Mouse (Mus musculus) G1E (cell line): ENCODE results near the gene 9930111J21Rik2. TPM values are rescaled to one million over a fixed set of nuclear protein-coding genes. Genes with fewer than 3 reads are reported as not detected.
"Not testable (repeated sequence)": the region's sequence is repeated elsewhere in the genome, so short reads cannot be mapped to it uniquely, and the experiment has no call there.

Source experiments
- ATAC-seq: 2 replicates; pipeline ENCODE4 v1.8.0; 2016; ENCODE audit warnings: mild to moderate bottlenecking; ENCODE audit not compliant: insufficient number of reproducible peaks, poor library complexity, low FRiP score, severe bottlenecking; ENCODE audit errors: extremely low read depth
- DNase-seq: peaks from one replicate; pipeline ENCODE4 v3.0.0; 2012; ENCODE audit warnings: low spot score
- H3K27me3 ChIP-seq: 2 replicates; pipeline ENCODE4 v1.6.1; 2012; ENCODE audit warnings: mild to moderate bottlenecking, low read length, inconsistent platforms; ENCODE audit not compliant: insufficient read depth
- H3K36me3 ChIP-seq: replicated peaks from 2 replicates; pipeline ENCODE3; 2012; ENCODE audit warnings: mild to moderate bottlenecking, inconsistent platforms
- H3K4me1 ChIP-seq: 2 replicates; pipeline ENCODE4 v1.6.1; 2012; ENCODE audit warnings: low read depth, low read length, inconsistent platforms, mixed read lengths; ENCODE audit not compliant: insufficient read depth
- H3K4me3 ChIP-seq: 2 replicates; pipeline ENCODE4 v1.5.1; 2012; ENCODE audit warnings: low read depth, mild to moderate bottlenecking, inconsistent platforms, low read length, moderate library complexity, mixed read lengths
- H3K9me3 ChIP-seq: replicated peaks from 2 replicates; pipeline ENCODE4 v1.6.1; 2012; ENCODE audit warnings: inconsistent platforms
- POLR2AphosphoS5 ChIP-seq: IDR thresholded peaks from 2 replicates; pipeline ENCODE4 v1.6.1; 2012; ENCODE audit warnings: low read depth, low read length, inconsistent platforms; ENCODE audit not compliant: insufficient replicate concordance
- polyA plus RNA-seq: library from polyadenylated mRNA; stranded (reverse); fragments of >175 nt; gene quantifications from 2 replicates; pipeline ENCODE4 v1.2.3, GENCODE M21; 2012
- total RNA-seq, 2 experiments: library from RNA; stranded (forward) in 1 of 2; stranded (reverse) in 1 of 2; fragments of 200-1000 nt in 1 of 2; fragments of >200 nt in 1 of 2; fragmentation: Nextera tagmentation in 1 of 2; gene quantifications; 2 replicates each; pipeline ENCODE4 v1.2.3; 2014 to 2017

The 9930111J21Rik2 gene
- total and polyA plus RNA-seq, 3 experiments = 0.07 to 7.8 (median 4.1) TPM

DNA sequence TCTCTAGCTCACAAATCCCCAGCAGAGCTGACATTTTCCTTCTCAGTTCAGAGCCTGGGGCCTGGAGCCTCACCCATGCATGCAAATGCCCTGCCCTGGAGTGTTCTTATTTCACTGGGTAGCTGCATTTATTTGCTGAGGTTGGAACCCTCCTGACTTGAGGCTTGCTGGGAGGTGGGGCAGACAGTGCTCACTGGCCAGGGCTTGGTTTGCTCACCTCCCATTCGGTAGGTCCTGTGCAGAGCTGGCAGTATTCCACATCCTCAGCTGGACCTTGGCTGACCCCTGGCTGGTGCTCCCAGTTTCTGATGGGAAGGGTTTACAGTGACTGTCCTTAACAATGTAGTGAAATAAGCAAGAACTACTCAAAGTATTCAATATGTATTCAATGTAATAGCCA is 44.3 kb downstream of the 9930111J21Rik2 start:
- not testable (repeated sequence) for H3K4me1 ChIP-seq, DNase-seq, ATAC-seq, H3K4me3 ChIP-seq, H3K36me3 ChIP-seq, H3K9me3 ChIP-seq, H3K27me3 ChIP-seq

DNA sequence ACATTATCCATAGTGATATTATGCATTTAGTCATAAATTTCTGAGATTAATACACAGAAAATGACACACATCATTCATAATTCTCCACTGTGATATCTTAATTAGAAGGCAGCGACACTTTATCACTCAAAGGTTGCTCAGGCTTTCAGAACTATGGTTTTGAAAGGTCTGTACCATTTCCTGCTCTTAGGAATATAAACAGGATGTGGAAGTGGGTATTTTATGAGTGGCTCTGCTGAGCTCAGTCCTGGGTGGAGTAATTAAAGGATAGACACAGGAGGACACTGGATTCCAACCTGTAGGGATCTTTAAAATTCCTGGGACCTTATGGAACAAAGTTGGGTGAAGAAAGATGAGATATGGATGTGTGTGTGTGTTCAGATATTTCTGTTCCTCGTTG is 44.7 kb downstream of the 9930111J21Rik2 start:
- not testable (repeated sequence) for H3K27me3 ChIP-seq, H3K4me1 ChIP-seq, DNase-seq, H3K4me3 ChIP-seq, H3K9me3 ChIP-seq, ATAC-seq, H3K36me3 ChIP-seq

DNA sequence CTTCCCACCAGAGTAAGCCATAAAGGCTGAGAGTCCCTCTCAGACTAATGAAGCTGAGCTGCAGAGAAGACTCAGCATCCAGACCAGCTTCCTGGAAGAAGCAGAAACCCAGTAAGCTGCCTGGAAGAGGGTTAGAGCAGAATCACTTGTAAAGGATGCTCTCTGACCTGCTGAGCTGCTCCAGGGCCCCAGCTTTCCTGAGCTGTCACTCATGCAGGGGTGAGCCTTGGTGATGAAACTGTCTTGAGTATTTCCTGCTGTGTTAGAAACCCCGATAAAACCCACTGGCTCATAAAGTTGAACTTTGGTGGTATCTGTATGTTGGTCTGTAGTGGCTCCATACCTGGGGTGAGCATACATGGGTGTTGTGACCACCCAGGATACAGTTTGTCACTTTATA is 50.6 kb downstream of the 9930111J21Rik2 start:
- peaks cover 17% of the 10 kb centered on the region for H3K4me1 ChIP-seq
- not testable (repeated sequence) for H3K36me3 ChIP-seq, H3K27me3 ChIP-seq, H3K9me3 ChIP-seq, DNase-seq, H3K4me3 ChIP-seq, ATAC-seq

DNA sequence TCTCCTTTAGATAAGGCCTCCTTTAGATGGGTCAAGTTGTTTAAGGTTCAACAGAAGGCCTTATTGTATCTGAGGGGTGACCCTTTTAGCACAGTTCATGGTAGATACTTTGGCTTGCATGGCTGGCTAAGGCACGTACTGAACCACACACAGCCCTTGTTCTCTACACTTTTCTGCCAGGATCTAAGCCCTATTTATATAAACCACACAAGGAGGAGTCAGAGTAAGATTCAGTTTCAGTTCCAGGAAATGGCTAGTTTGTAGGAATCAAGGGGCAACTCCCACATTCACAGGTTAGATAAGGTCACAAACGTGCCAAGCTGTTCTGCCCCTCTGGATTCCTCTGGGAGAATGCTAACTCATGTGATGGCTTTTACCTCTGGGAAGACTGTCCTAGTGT is 57.0 kb downstream of the 9930111J21Rik2 start, which contains the start of gene Tgtp1:
Gene Tgtp1 (minus strand): TSS at position 155 of the 400 bp plus-strand sequence.
- TF ChIP-seq POLR2AphosphoS5 = peak; percentile 44; the same call in 1 of the 2 replicates
- H3K4me1 ChIP-seq = peaks cover 45% of the 10 kb centered on the region
- H3K27me3 ChIP-seq, H3K36me3 ChIP-seq, H3K9me3 ChIP-seq: not testable (repeated sequence)
- H3K4me3 ChIP-seq = peak within 1 kb of the TSS; percentile 21; the same call in 1 of the 2 replicates
- DNase-seq (peak; percentile 31), ATAC-seq (peak; percentile 72)

DNA sequence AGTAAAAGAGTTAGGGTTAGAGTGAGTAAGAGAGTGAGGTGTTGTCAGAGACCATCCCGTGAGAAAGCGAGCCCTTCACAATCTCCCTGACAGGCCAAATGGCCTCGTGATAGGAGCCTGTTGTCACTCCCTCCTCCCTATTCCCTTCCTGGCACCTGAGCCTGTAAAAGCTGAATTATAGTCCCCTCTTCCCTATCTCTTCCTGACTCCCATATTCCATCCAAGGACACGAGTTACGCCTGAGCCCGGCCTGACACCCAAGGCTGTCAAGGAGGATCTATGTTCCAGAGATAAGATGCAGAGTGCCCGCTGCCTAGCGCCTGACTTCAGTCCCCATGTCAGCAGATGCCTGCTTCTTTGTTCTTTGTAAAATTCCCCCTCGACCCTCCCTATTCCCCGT is 57.7 kb downstream of the 9930111J21Rik2 start:
- not testable (repeated sequence) for H3K36me3 ChIP-seq, H3K9me3 ChIP-seq, H3K4me3 ChIP-seq, H3K27me3 ChIP-seq, ATAC-seq, DNase-seq
- peaks cover 45% of the 10 kb centered on the region for H3K4me1 ChIP-seq

DNA sequence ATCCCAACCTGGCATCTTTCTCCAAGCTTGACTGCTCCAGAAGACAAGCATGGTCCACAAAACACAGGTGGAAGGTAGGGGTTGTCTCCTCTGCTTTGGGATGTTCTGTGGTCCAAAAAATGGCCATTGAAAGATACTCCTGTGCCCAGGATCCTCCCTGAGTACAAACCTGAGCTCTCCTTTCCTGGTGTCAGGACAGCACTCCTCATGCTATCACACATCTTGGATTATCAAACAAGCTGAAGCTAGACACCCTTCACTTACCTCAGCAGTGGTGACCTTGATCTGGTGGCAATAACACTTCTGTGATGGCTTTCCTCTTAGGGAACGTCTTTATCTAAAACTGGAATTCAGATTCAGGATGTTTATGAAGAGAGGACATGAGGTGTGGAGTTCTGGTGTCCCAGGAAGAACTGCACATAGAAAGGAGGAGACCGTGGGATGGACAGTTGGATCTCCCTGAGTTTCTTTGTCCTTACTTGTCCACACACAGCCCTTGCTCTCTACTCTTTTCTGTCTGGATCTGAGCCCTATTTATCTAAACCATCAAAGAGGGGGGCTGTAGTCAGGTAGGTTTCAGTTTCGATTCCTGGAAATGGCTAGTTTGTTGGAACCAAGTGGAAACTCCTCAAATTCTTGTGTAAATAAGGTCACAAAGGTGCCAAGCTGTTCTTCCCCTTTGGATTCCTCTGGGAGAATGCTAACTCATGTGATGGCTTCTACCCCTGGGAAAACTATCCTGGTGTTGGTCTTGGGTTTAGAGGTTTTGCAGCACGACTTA is 59.1 kb downstream of the 9930111J21Rik2 start, which contains the start of gene Gm12185:
Gene Gm12185 (minus strand): TSS at position 487 of the 781 bp plus-strand sequence.
- not testable (repeated sequence) for ATAC-seq, H3K9me3 ChIP-seq, H3K4me3 ChIP-seq, H3K27me3 ChIP-seq, DNase-seq, H3K36me3 ChIP-seq
- peaks cover 38% of the 10 kb centered on the region for H3K4me1 ChIP-seq

DNA sequence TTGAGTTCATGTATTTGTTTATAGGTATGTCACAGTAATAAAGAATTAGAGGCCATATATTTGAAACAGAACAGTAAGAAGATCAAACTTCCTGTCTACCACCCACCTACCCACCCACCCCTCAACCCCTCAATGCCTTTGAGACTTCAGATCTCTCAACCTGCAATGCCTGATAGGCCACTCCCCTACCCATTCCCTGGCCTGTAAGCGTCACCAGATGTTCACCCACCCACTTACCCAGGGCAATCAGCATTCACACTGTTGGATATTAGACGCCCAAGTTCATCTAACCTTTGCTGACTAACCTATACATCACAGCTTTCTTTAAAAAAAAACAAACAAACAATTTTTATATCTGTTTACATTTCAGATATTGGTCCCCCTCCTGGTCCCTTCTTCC is 61.1 kb downstream of the 9930111J21Rik2 start:
- H3K27me3 ChIP-seq, H3K9me3 ChIP-seq, DNase-seq, H3K4me3 ChIP-seq, ATAC-seq, H3K36me3 ChIP-seq: not testable (repeated sequence)
- H3K4me1 ChIP-seq = peaks cover 28% of the 10 kb centered on the region

DNA sequence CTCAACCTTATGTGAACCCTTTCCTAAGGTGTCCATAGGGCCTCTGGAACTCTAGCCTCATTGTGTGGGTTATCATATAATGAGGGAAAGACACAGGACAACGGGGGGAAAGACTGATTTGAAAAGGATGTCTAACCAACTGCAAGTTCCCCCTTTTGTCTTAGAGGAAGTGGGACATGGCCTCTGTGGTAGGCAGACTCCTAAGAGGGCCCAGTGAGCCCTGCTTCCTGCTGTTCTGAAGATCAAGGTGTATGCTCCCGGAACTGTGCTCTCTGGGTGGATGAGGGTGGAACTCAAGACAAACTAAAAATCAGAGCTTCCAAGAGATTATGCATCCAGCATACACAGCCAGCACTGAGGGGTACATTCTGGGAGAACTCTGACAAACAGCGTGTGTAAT is 62.8 kb downstream of the 9930111J21Rik2 start:
- not testable (repeated sequence) for ATAC-seq, H3K36me3 ChIP-seq, H3K9me3 ChIP-seq, H3K4me3 ChIP-seq, DNase-seq, H3K27me3 ChIP-seq
- peaks cover 13% of the 10 kb centered on the region for H3K4me1 ChIP-seq

DNA sequence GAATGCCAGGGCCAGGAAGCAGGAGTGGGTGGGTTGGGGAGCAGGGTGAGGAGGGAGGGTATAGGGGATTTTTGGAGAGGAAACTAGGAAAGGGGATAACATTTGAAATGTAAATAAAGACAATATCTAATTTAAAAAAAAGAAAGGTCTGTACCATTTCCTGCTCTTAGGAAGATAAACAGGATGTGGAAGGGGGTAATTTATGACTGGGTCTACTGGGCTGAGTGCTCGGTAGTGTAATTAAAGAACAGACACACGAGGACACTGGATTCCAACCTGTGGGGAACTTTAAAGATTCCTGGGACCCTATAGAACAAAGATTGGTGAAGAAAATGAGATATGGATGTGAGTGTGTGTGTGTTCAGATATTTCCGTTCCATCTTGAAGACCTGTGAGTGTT is 68.2 kb downstream of the 9930111J21Rik2 start:
- H3K27me3 ChIP-seq, H3K36me3 ChIP-seq, ATAC-seq, H3K4me1 ChIP-seq, H3K9me3 ChIP-seq, DNase-seq, H3K4me3 ChIP-seq: not testable (repeated sequence)

DNA sequence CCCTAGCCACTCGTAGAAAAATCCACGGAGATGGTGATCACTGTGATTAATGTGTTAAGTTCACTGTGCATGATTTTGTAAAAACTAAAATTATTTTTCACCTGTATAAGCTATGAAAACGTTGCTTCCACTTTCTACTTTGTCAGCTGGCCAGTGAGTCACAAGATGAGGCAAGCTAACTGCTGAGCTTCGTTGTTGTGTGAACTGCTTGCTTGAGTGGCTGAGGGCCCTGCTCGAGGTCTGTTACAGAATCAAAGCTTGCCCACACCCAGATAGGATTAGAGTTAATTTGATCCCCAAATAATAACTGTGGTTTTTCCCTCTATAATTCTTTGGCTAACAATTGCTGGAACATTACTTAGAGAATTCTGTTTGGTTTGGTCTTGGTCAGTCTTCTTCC is 71.0 kb downstream of the 9930111J21Rik2 start:
- H3K9me3 ChIP-seq, ATAC-seq, H3K27me3 ChIP-seq, DNase-seq, H3K4me3 ChIP-seq, H3K4me1 ChIP-seq, H3K36me3 ChIP-seq: not testable (repeated sequence)

DNA sequence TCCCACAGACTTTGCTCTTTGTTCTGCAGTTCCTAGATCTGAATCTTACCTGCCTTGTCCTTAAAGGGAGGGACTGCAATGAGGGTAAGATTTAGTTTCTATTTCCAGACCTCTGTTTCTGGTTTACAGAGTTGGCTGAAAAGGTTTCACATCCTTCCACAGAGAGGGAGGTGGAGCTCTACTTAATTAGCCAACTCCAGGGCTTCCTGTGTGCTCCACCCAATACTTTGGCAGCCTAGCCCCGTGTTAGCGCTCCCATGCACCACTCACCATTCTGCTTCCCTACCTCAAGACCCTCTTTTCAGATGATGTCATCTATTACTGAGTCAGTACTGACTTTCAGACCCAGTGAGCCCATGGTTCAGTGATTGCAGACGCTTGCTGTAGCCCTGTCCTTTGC is 71.8 kb downstream of the 9930111J21Rik2 start, which contains the start of gene 9930111J21Rik1:
Gene 9930111J21Rik1 (minus strand): TSS at position 148 of the 400 bp plus-strand sequence.
- H3K27me3 ChIP-seq, DNase-seq, H3K36me3 ChIP-seq, H3K4me3 ChIP-seq, H3K4me1 ChIP-seq, H3K9me3 ChIP-seq: not testable (repeated sequence)
- ATAC-seq = peak; percentile 30; the same call in 1 of the 2 replicates
